Mouse (Mus musculus) NIH3T3 (cell line): ENCODE measurements around the gene 1700122O11Rik.
A peak's percentile ranks its signal among the peaks of the same experiment; 100 is the strongest.

Source experiments
- DNase-seq: peaks from one replicate; pipeline ENCODE4 v3.0.0-alpha.2; 2012; ENCODE audit warnings: low read depth

The 1700122O11Rik gene

GRCm38 (mm10) chr17:48038193-48038592 is at the start of gene 1700122O11Rik:
Gene 1700122O11Rik, minus strand, starts transcription at chr17:48038293.
- DNase-seq: no peak

GRCm38 (mm10) chr17:48080626-48081025 is 42.5 kb upstream of the 1700122O11Rik start:
- DNase-seq: no peak

- DNase-seq: no peak
These were observed 29.6 kb upstream of the 1700122O11Rik start for GRCm38 (mm10) chr17:48067729-48068128.

GRCm38 (mm10) chr17:48067083-48067614 is 29.1 kb upstream of the 1700122O11Rik start:
- DNase-seq: no peak

- no peak for DNase-seq
These were observed 27.0 kb upstream of the 1700122O11Rik start for GRCm38 (mm10) chr17:48065081-48065501.

- DNase-seq: no peak
These were observed 26.2 kb upstream of the 1700122O11Rik start for GRCm38 (mm10) chr17:48064196-48064843.

- DNase-seq: no peak
These were observed 19.3 kb upstream of the 1700122O11Rik start for GRCm38 (mm10) chr17:48057382-48057781.

GRCm38 (mm10) chr17:48055076-48055816 is 17.2 kb upstream of the 1700122O11Rik start:
- DNase-seq: no peak

- DNase-seq: no peak
These were observed 15.6 kb upstream of the 1700122O11Rik start for GRCm38 (mm10) chr17:48053646-48054045.

- DNase-seq: no peak
These were observed 14.4 kb upstream of the 1700122O11Rik start for GRCm38 (mm10) chr17:48052338-48053067.

GRCm38 (mm10) chr17:48051638-48052337 is 13.7 kb upstream of the 1700122O11Rik start:
- DNase-seq: no peak

GRCm38 (mm10) chr17:48045631-48046030 is 7.5 kb upstream of the 1700122O11Rik start:
- DNase-seq: peak; percentile 78

GRCm38 (mm10) chr17:48043154-48043880 is 5.2 kb upstream of the 1700122O11Rik start:
- no peak for DNase-seq

- no peak for DNase-seq
These were observed 3.5 kb upstream of the 1700122O11Rik start for GRCm38 (mm10) chr17:48041351-48042287.

- DNase-seq: peak; percentile 28
These were observed 1.3 kb upstream of the 1700122O11Rik start for GRCm38 (mm10) chr17:48039232-48039866.

- DNase-seq: no peak
These were observed 1.2 kb downstream of the 1700122O11Rik start for GRCm38 (mm10) chr17:48036921-48037320.

GRCm38 (mm10) chr17:48031521-48032430 is 6.3 kb downstream of the 1700122O11Rik start:
- no peak for DNase-seq

GRCm38 (mm10) chr17:48029241-48029640 is 8.9 kb downstream of the 1700122O11Rik start:
- DNase-seq: no peak
